Mouse (Mus musculus): ENCODE measurements around the gene Pold2. TPM values are rescaled to one million over a fixed set of nuclear protein-coding genes. Genes with fewer than 3 reads are reported as not detected.

The Pold2 gene
- polyA plus RNA-seq, 1 experiment from 2014 or later, result 102 TPM

DNA sequence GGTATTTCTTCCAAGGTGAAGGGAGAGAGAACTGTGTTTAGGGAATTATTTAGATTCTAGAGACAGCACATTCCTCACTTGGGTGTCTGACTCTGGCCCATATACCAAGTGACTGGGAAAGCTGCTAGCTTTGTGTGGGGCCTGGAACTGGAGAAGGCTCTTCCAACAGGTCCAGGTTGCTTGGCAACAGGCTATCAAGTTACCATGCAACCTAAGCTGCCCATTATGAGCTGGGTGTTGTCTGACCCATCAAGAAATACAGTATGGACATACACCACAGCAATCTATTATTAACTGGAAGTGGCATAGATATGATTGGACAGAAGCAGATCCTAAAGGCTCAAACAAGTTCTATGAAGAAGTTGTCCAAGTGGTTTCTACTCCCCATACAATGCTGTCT is 52.7 kb downstream of the Pold2 start:
- Histone ChIP-seq H3K4me1 (replicated peaks) (no peaks in the 10 kb centered on the region), H3K27ac (ENCODE audit: poor library complexity, severe bottlenecking) (no peak overlapping the region), H3K9me3 (replicated peaks) (no peaks in the 10 kb centered on the region), H3K9ac (no peak overlapping the region), H3K27me3 (replicated peaks) (no peaks in the 10 kb centered on the region), H3K4me2 (no peak overlapping the region), H3K4me3 (no peak overlapping the region), H3K36me3 (peaks cover 27% of the 10 kb centered on the region)
- no peak for ATAC-seq (ENCODE audit: insufficient number of reproducible peaks, low FRiP score)

Other genes with a start within 250 kb of the Pold2 start
- gene Mrps24, start 162.6 kb downstream of the Pold2 start, polyA plus RNA-seq (2016; fragmentation: Nextera tagmentation; extraction: Ambion mirVana), result 167 and 171 TPM in 2 replicates
- gene Urgcp, start 115.9 kb downstream of the Pold2 start, polyA plus RNA-seq (2016; fragmentation: Nextera tagmentation; extraction: Ambion mirVana), result 32.2 and 33.8 TPM in 2 replicates
- 87.0 and 88.0 TPM in 2 replicates for gene Dbnl, start 89.8 kb downstream of the Pold2 start, polyA plus RNA-seq (2016; fragmentation: Nextera tagmentation; extraction: Ambion mirVana)
- gene Pgam2, start 74.6 kb downstream of the Pold2 start, polyA plus RNA-seq (2016; fragmentation: Nextera tagmentation; extraction: Ambion mirVana), result 738 and 761 TPM in 2 replicates
- gene Polm, start 40.3 kb downstream of the Pold2 start, polyA plus RNA-seq (2016; fragmentation: Nextera tagmentation; extraction: Ambion mirVana), result 8.4 and 9.0 TPM in 2 replicates
- gene Aebp1, start 16.3 kb downstream of the Pold2 start, polyA plus RNA-seq (2016; fragmentation: Nextera tagmentation; extraction: Ambion mirVana), result 31.8 and 34.7 TPM in 2 replicates
- gene Myl7, start 20.5 kb upstream of the Pold2 start, polyA plus RNA-seq (2016; fragmentation: Nextera tagmentation; extraction: Ambion mirVana), result 5,530 and 5,941 TPM in 2 replicates
- 2.2 and 2.8 TPM in 2 replicates for gene Gck, start 71.8 kb upstream of the Pold2 start, polyA plus RNA-seq (2016; fragmentation: Nextera tagmentation; extraction: Ambion mirVana)
- 41.6 and 42.0 TPM in 2 replicates for gene Ykt6, start 77.4 kb upstream of the Pold2 start, polyA plus RNA-seq (2016; fragmentation: Nextera tagmentation; extraction: Ambion mirVana)
- gene Camk2b, start 188.1 kb upstream of the Pold2 start, polyA plus RNA-seq (2016; fragmentation: Nextera tagmentation; extraction: Ambion mirVana), result 2.2 and 2.5 TPM in 2 replicates